Mouse (Mus musculus): ENCODE data around the gene Ttyh2. TPM values are rescaled to one million over a fixed set of nuclear protein-coding genes. Genes with fewer than 3 reads are reported as not detected.

Gene Ttyh2
- polyA plus RNA-seq, 1 experiment from 2014 or later = 28.0 TPM

DNA sequence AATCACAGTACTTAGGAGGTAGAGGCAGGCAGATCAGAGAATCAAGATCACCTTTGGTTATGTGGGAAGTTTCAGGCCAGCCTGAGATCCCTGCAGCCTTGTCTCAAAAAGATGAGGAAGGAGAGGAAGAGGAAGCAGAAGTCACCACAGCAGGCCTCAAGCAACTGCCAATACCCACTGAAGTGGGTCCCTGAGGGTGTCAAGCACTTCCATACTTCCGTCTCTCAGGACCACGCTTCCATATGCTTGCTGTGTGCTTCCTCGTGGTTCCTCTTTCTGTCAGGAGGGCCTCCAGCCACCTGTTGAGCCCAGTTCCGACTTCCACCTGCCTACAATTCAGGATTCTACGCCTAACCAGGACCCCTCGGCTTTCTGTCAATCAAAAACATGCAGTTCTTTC lies 21.6 kb upstream of the Ttyh2 start:
- Histone ChIP-seq H3K4me2 (ENCODE audit: low read depth, low read length) (no peak overlapping the region), H3K4me1 (ENCODE audit: control insufficient read depth, insufficient read depth, low read length) (peaks cover 4% of the 10 kb centered on the region; the same call in 1 of the 2 replicates), H3K27ac (ENCODE audit: low read depth, low read length) (no peak overlapping the region), H3K9ac (replicated peaks; ENCODE audit: low read depth, low read length) (no peak overlapping the region), H3K9me3 (ENCODE audit: control insufficient read depth, low read length) (no peaks in the 10 kb centered on the region), H3K4me3 (ENCODE audit: low read depth, low read length) (no peak overlapping the region), H3K27me3 (ENCODE audit: control insufficient read depth, insufficient read depth, low read length) (no peaks in the 10 kb centered on the region), H3K36me3 (ENCODE audit: control insufficient read depth, insufficient read depth, low read length) (no peaks in the 10 kb centered on the region)
- no peak for ATAC-seq (ENCODE audit: low read depth)
- WGBS = 86% methylated on average over 6 of the region's 6 CpGs

DNA sequence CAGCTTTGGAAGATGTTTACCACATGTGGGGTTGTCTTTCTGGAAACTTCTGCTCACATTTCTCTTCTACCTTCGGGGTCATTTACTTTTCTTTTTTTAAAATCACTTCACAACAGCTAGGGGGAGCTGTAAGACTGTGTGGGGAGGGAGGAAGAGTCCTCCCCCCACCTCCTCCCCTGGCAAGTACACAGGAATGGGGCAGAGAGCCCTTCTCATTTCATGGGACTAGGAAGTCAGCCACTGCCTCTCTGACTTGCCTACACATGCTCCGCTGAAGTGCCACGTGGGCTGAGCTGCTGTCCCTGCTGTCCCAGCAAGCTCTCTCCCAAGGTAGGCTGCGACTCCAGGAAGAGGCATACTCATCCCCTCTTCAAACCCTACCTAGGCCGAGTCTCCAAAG lies 20.7 kb upstream of the Ttyh2 start:
- Histone ChIP-seq H3K4me2 (ENCODE audit: low read depth, low read length) (no peak overlapping the region), H3K9ac (replicated peaks; ENCODE audit: low read depth, low read length) (no peak overlapping the region), H3K4me1 (ENCODE audit: control insufficient read depth, insufficient read depth, low read length) (peaks cover 4% of the 10 kb centered on the region; the same call in 1 of the 2 replicates), H3K27ac (ENCODE audit: low read depth, low read length) (no peak overlapping the region), H3K36me3 (ENCODE audit: control insufficient read depth, insufficient read depth, low read length) (no peaks in the 10 kb centered on the region), H3K9me3 (ENCODE audit: control insufficient read depth, low read length) (no peaks in the 10 kb centered on the region), H3K27me3 (ENCODE audit: control insufficient read depth, insufficient read depth, low read length) (no peaks in the 10 kb centered on the region), H3K4me3 (ENCODE audit: low read depth, low read length) (no peak overlapping the region)
- 61% methylated on average over 5 of the region's 5 CpGs for WGBS
- no peak for ATAC-seq (ENCODE audit: low read depth)

DNA sequence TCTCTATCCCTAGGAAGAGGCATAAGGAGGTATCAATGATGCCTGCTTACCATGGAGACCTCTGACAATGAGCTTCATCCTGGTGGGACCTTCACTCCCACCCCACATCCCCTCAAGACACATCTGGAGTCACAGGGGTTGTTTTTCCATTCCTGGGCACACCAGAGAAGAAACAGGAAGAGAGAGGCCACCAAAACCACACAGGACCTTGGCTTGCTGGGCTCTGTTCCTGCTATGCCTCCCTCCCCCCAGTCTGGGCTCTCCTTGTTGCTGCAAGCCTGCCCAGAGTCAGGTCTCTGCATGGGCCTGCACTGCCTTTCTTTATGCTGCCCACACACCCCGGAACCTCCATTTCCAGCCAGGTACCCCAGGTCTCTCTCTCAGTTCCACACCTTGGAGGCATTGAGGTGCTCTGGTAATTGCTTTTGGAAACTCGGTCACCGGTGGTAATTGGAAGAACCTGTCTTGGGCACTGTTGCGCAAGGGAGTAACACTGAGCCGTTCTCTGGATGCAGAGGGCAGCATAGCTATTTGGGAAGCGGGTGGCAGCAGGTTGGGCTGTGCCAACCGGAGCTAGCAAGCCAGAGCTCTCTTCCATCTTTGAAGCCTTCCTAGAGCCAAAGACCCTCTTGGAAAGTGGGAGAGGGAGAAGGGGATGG lies 19.8 kb upstream of the Ttyh2 start:
- H3K9ac ChIP-seq (replicated peaks; ENCODE audit: low read depth, low read length) = no peak overlapping the region
- H3K27me3 ChIP-seq (ENCODE audit: control insufficient read depth, insufficient read depth, low read length) = no peaks in the 10 kb centered on the region
- H3K4me3 ChIP-seq (ENCODE audit: low read depth, low read length) = no peak overlapping the region
- 87% methylated on average over 7 of the region's 7 CpGs for WGBS
- H3K4me2 ChIP-seq (ENCODE audit: low read depth, low read length) = no peak overlapping the region
- H3K4me1 ChIP-seq (ENCODE audit: control insufficient read depth, insufficient read depth, low read length) = peaks cover 4% of the 10 kb centered on the region; the same call in 1 of the 2 replicates
- H3K27ac ChIP-seq (ENCODE audit: low read depth, low read length) = no peak overlapping the region
- no peaks in the 10 kb centered on the region for H3K36me3 ChIP-seq (ENCODE audit: control insufficient read depth, insufficient read depth, low read length)
- ATAC-seq (ENCODE audit: low read depth) = no peak
- no peaks in the 10 kb centered on the region for H3K9me3 ChIP-seq (ENCODE audit: control insufficient read depth, low read length)

DNA sequence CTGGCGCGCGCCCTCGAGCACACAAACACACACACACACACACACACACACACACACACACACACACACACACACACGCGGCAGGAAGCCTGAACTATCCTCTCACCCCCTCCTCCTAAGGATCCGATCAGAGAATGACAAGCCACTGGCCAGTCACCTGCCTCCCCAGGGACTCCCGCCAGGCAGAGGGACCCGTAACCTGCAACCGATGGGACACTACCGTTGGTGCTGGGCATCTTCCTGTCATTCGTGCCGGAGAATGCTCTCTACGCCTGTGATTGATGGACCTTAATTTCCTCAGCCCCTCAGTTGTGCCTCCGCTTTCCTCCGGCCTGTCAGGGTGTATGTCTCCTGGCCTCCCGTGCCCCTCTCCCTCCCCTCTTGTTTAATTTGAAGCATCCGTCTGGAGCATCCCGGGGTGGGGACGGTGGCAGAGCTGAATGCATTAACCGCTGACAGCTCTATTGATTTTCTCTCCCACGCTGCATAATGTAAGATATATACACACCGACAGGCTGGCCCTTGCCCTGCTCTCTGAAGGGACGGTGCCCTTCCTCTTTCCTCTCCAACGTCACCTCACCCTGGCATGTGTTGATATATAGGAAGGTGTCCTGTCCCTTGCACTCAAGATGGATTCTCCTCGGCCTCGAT lies 18.1 kb upstream of the Ttyh2 start:
- 20% methylated on average over 24 of the region's 27 CpGs for WGBS
- Histone ChIP-seq H3K9me3 (ENCODE audit: control insufficient read depth, low read length) (no peaks in the 10 kb centered on the region), H3K27ac (ENCODE audit: low read depth, low read length) (0 out of 2 replicates have a peak overlapping the region, but pooled peaks have one; percentile 1), H3K4me1 (ENCODE audit: control insufficient read depth, insufficient read depth, low read length) (peaks cover 4% of the 10 kb centered on the region; the same call in 1 of the 2 replicates), H3K27me3 (ENCODE audit: control insufficient read depth, insufficient read depth, low read length) (no peaks in the 10 kb centered on the region), H3K4me3 (ENCODE audit: low read depth, low read length) (no peak overlapping the region), H3K4me2 (ENCODE audit: low read depth, low read length) (peak overlapping the region; percentile 1; the same call in 1 of the 2 replicates), H3K9ac (replicated peaks; ENCODE audit: low read depth, low read length) (no peak overlapping the region), H3K36me3 (ENCODE audit: control insufficient read depth, insufficient read depth, low read length) (no peaks in the 10 kb centered on the region)
- peak; percentile 54 for ATAC-seq (ENCODE audit: low read depth)

DNA sequence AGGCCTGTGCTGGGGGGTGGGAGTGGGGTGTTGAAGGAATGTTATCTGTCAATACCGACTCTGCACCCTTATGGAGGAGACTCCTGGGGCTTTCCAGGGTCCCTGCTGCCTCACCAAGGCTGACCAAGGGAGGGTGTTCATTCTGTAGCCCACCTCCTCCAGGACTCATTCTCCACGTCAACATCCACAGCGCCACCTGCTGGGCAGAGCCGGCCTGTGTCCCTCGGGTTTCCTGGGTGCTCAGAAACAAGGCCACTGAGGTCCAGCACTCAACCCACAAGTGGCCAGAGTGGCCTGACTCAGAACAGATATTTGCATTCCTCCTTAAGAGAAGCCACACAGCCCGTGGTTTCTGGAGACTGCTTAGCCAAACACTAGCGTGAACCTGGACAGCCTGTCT lies 17.5 kb upstream of the Ttyh2 start:
- no peak; the same call in 1 of the 2 replicates for ATAC-seq (ENCODE audit: low read depth)
- no peaks in the 10 kb centered on the region for H3K9me3 ChIP-seq (ENCODE audit: control insufficient read depth, low read length)
- no peak overlapping the region for H3K4me2 ChIP-seq (ENCODE audit: low read depth, low read length)
- H3K27ac ChIP-seq (ENCODE audit: low read depth, low read length) = no peak overlapping the region
- H3K36me3 ChIP-seq (ENCODE audit: control insufficient read depth, insufficient read depth, low read length) = no peaks in the 10 kb centered on the region
- H3K4me1 ChIP-seq (ENCODE audit: control insufficient read depth, insufficient read depth, low read length) = no peaks in the 10 kb centered on the region; the same call in 1 of the 2 replicates
- H3K9ac ChIP-seq (replicated peaks; ENCODE audit: low read depth, low read length) = no peak overlapping the region
- no peaks in the 10 kb centered on the region for H3K27me3 ChIP-seq (ENCODE audit: control insufficient read depth, insufficient read depth, low read length)
- WGBS = 29% methylated on average over 7 of the region's 7 CpGs
- H3K4me3 ChIP-seq (ENCODE audit: low read depth, low read length) = no peak overlapping the region

DNA sequence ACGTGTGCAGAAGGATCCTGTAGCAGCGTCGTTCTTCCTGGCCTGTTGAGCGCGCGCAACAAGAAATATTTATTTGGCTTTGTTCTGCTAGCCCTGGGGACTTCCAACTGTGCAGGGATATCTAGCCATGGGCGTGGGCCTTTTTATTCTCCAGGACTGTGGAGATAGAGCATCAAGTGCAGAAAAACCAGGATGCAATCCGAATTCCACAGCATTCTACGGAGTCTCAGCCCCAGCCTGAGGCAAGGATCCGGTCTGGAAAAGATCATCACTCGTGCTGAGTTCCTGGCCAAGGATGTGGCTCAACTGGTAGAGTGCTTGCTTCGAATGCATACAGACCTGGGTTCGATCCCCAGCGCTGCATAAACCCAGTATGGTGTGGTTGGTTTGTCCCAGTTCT lies 13.1 kb upstream of the Ttyh2 start:
- Histone ChIP-seq H3K4me3 (ENCODE audit: low read depth, low read length) (no peak overlapping the region), H3K9me3 (ENCODE audit: control insufficient read depth, low read length) (no peaks in the 10 kb centered on the region), H3K36me3 (ENCODE audit: control insufficient read depth, insufficient read depth, low read length) (no peaks in the 10 kb centered on the region), H3K27ac (ENCODE audit: low read depth, low read length) (no peak overlapping the region), H3K4me2 (ENCODE audit: low read depth, low read length) (no peak overlapping the region), H3K27me3 (ENCODE audit: control insufficient read depth, insufficient read depth, low read length) (no peaks in the 10 kb centered on the region), H3K9ac (replicated peaks; ENCODE audit: low read depth, low read length) (no peak overlapping the region), H3K4me1 (ENCODE audit: control insufficient read depth, insufficient read depth, low read length) (no peaks in the 10 kb centered on the region; the same call in 1 of the 2 replicates)
- no peak for ATAC-seq (ENCODE audit: low read depth)
- 88% methylated on average over 14 of the region's 14 CpGs for WGBS

DNA sequence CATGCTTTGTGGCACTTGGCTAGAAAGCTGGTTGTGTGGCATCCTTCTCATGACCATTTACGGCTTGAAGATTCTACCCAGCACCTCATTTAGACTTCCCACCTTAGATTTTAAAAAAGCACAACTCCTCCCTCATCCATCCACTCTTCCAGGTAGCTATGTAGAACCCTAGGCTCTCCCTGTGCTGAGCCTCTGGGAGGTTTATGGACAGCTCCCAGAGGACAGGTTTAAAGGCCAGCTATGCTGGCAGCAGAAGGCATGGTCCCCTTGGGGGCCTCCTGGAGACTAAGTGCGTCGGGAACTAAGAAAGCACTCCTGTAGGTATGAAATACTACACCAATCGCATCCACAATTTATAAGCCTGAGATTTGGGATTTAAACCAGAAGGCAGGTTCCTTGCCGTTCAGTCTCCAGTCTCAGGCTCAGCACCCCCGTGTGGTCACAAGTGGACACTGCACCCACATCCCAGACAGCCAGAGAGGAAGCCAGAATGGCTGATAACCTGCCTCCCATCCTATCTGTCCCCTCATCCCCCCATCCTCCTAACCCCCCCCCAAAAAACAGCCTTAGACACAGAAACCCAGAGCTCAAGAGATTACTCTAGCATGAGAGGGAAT lies 12.4 kb upstream of the Ttyh2 start:
- Histone ChIP-seq H3K36me3 (ENCODE audit: control insufficient read depth, insufficient read depth, low read length) (no peaks in the 10 kb centered on the region), H3K4me1 (ENCODE audit: control insufficient read depth, insufficient read depth, low read length) (no peaks in the 10 kb centered on the region), H3K27me3 (ENCODE audit: control insufficient read depth, insufficient read depth, low read length) (no peaks in the 10 kb centered on the region), H3K4me2 (ENCODE audit: low read depth, low read length) (no peak overlapping the region), H3K27ac (ENCODE audit: low read depth, low read length) (no peak overlapping the region), H3K9me3 (ENCODE audit: control insufficient read depth, low read length) (no peaks in the 10 kb centered on the region), H3K9ac (replicated peaks; ENCODE audit: low read depth, low read length) (no peak overlapping the region), H3K4me3 (ENCODE audit: low read depth, low read length) (no peak overlapping the region)
- WGBS = 23% methylated on average over 6 of the region's 6 CpGs
- ATAC-seq (ENCODE audit: low read depth) = no peak

DNA sequence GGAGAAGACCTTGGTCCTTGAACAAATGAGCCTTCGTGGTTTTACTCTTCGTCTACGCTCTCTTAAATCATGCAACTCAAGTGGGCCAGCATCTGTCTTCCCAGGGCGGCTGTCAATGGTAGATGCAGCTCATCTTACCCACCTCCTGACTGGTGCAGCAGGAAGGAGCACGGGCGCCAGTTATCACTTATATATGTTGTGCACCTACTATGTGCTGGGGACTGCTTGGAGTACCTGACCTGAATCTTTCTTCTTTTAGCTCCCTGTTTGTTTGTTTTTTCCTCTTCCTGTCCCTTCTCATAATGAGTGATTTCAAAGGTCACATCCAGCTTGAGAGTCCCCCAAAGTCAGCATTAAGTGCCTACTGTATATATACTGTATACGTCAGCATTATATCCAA lies 11.1 kb upstream of the Ttyh2 start:
- Histone ChIP-seq H3K4me2 (ENCODE audit: low read depth, low read length) (no peak overlapping the region), H3K9me3 (ENCODE audit: control insufficient read depth, low read length) (no peaks in the 10 kb centered on the region), H3K36me3 (ENCODE audit: control insufficient read depth, insufficient read depth, low read length) (no peaks in the 10 kb centered on the region), H3K9ac (replicated peaks; ENCODE audit: low read depth, low read length) (no peak overlapping the region), H3K27ac (ENCODE audit: low read depth, low read length) (no peak overlapping the region), H3K4me3 (ENCODE audit: low read depth, low read length) (no peak overlapping the region), H3K27me3 (ENCODE audit: control insufficient read depth, insufficient read depth, low read length) (no peaks in the 10 kb centered on the region), H3K4me1 (ENCODE audit: control insufficient read depth, insufficient read depth, low read length) (no peaks in the 10 kb centered on the region)
- WGBS = 81% methylated on average over 7 of the region's 7 CpGs
- no peak for ATAC-seq (ENCODE audit: low read depth)

DNA sequence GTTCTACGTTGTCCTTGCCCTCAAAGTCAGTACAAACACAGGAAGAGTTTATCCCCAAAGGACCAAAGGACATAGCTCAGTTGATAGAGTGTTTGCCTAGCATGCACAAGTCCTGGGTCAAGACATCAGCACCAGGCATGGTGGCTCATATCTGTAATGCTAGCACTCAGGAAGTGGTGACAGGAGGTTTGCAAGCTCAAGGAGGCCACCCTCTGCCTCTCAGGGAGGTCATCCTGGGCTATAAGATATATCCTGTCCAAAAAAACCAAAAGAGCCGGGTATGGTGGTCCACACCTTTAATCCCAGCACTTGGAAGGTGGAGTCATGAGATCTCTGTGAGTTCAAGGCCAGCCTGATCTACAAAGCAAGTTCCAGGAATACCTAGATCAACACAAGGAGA lies 9.8 kb upstream of the Ttyh2 start:
- peaks cover 2% of the 10 kb centered on the region; the same call in 1 of the 2 replicates for H3K36me3 ChIP-seq (ENCODE audit: control insufficient read depth, insufficient read depth, low read length)
- no peaks in the 10 kb centered on the region for H3K27me3 ChIP-seq (ENCODE audit: control insufficient read depth, insufficient read depth, low read length)
- no peak for ATAC-seq (ENCODE audit: low read depth)
- H3K4me2 ChIP-seq (ENCODE audit: low read depth, low read length) = no peak overlapping the region
- H3K4me3 ChIP-seq (ENCODE audit: low read depth, low read length) = no peak overlapping the region
- peaks cover 13% of the 10 kb centered on the region for H3K4me1 ChIP-seq (ENCODE audit: control insufficient read depth, insufficient read depth, low read length)
- no peak overlapping the region for H3K9ac ChIP-seq (replicated peaks; ENCODE audit: low read depth, low read length)
- 76% methylated on average over 2 of the region's 2 CpGs for WGBS
- no peaks in the 10 kb centered on the region for H3K9me3 ChIP-seq (ENCODE audit: control insufficient read depth, low read length)
- no peak overlapping the region for H3K27ac ChIP-seq (ENCODE audit: low read depth, low read length)
